Mouse (Mus musculus): ENCODE data around the gene Gcgr.

GRCm38 (mm10) chr11:120548214-120548613, 17.7 kb downstream of the Gcgr start:
- no peak for TF ChIP-seq CTCF (IDR thresholded peaks at IDR 0.05; ENCODE audit: extremely low read depth, insufficient read length, insufficient replicate concordance, low read depth, low read length)
- TF ChIP-seq POLR2A (IDR thresholded peaks at IDR 0.05; ENCODE audit: low read depth, low read length), result no peak

All from small intestine, adult 2 months (tissue).